Mouse (Mus musculus) E14TG2a.4 (cell line): ENCODE data around the gene Zic1.

Experiments used
- H3K27me3 ChIP-seq: 2 replicates; pipeline ENCODE4 v1.6.1; 2014; ENCODE audit warnings: low read length, control low read depth; ENCODE audit not compliant: insufficient read depth
- H3K36me3 ChIP-seq: 2 replicates; pipeline ENCODE4 v1.6.1; 2014; ENCODE audit warnings: low read length, control low read depth; ENCODE audit not compliant: insufficient read depth
- H3K4me1 ChIP-seq: replicated peaks from 2 replicates; pipeline ENCODE4 v1.6.1; 2014; ENCODE audit warnings: low read depth, low read length, control low read depth
- H3K4me3 ChIP-seq: replicated peaks from 2 replicates; pipeline ENCODE4 v1.5.1; 2014; ENCODE audit warnings: mild to moderate bottlenecking, low read length
- H3K9me3 ChIP-seq: 2 replicates; pipeline ENCODE4 v1.6.1; 2014; ENCODE audit warnings: low read length, control low read depth
- CTCF ChIP-seq: conservative IDR thresholded peaks from 2 replicates; pipeline ENCODE4 v1.5.1; 2014; ENCODE audit warnings: low read length
- NANOG ChIP-seq: IDR thresholded peaks from 2 replicates; pipeline ENCODE4 v1.6.1; 2014; ENCODE audit warnings: borderline replicate concordance, low read length, mixed read lengths
- POU5F1 ChIP-seq: IDR thresholded peaks from 2 replicates; pipeline ENCODE4 v1.6.1; 2014; ENCODE audit warnings: low read length, borderline replicate concordance

The Zic1 gene

GRCm38 (mm10) chr9:91360151-91361032 lies 5.2 kb downstream of the Zic1 start:
- Histone ChIP-seq H3K36me3 (no peaks in the 10 kb centered on the region), H3K4me3 (no peak overlapping the region), H3K4me1 (peaks cover 30% of the 10 kb centered on the region), H3K27me3 (peaks cover 82% of the 10 kb centered on the region), H3K9me3 (no peaks in the 10 kb centered on the region)
- TF ChIP-seq NANOG (no peak), POU5F1 (no peak), CTCF (no peak)

GRCm38 (mm10) chr9:91358851-91359687 lies 6.5 kb downstream of the Zic1 start:
- Histone ChIP-seq H3K9me3 (no peaks in the 10 kb centered on the region), H3K4me3 (no peak overlapping the region), H3K36me3 (no peaks in the 10 kb centered on the region), H3K27me3 (peaks cover 84% of the 10 kb centered on the region), H3K4me1 (peaks cover 31% of the 10 kb centered on the region)
- TF ChIP-seq NANOG (no peak), POU5F1 (no peak), CTCF (no peak)

- no peaks in the 10 kb centered on the region for H3K36me3 ChIP-seq
- TF ChIP-seq NANOG (no peak), POU5F1 (no peak), CTCF (no peak)
- H3K27me3 ChIP-seq, result peaks cover 83% of the 10 kb centered on the region
- no peak overlapping the region for H3K4me3 ChIP-seq
- H3K9me3 ChIP-seq, result no peaks in the 10 kb centered on the region
- peaks cover 29% of the 10 kb centered on the region for H3K4me1 ChIP-seq
Observed at GRCm38 (mm10) chr9:91357321-91357720, 8.3 kb downstream of the Zic1 start.

GRCm38 (mm10) chr9:91356353-91356740 lies 9.3 kb downstream of the Zic1 start:
- Histone ChIP-seq H3K4me3 (no peak overlapping the region), H3K4me1 (peaks cover 19% of the 10 kb centered on the region), H3K9me3 (no peaks in the 10 kb centered on the region), H3K36me3 (no peaks in the 10 kb centered on the region), H3K27me3 (peaks cover 82% of the 10 kb centered on the region)
- TF ChIP-seq POU5F1 (no peak), NANOG (no peak), CTCF (no peak)

- TF ChIP-seq CTCF (no peak), POU5F1 (peak; percentile 97)
- peaks cover 19% of the 10 kb centered on the region for H3K4me1 ChIP-seq
- no peaks in the 10 kb centered on the region for H3K9me3 ChIP-seq
- H3K36me3 ChIP-seq, result no peaks in the 10 kb centered on the region
- peaks cover 83% of the 10 kb centered on the region for H3K27me3 ChIP-seq
- peak overlapping the region; percentile 57 for H3K4me3 ChIP-seq
Observed at GRCm38 (mm10) chr9:91355629-91356352, 9.8 kb downstream of the Zic1 start.

- no peaks in the 10 kb centered on the region for H3K36me3 ChIP-seq
- peak overlapping the region; percentile 57 for H3K4me3 ChIP-seq
- no peaks in the 10 kb centered on the region for H3K9me3 ChIP-seq
- H3K4me1 ChIP-seq, result peaks cover 24% of the 10 kb centered on the region
- TF ChIP-seq POU5F1, result no peak
- no peak for TF ChIP-seq NANOG
- no peak for TF ChIP-seq CTCF
- H3K27me3 ChIP-seq, result peaks cover 85% of the 10 kb centered on the region
Observed at GRCm38 (mm10) chr9:91355270-91355589, 10.4 kb downstream of the Zic1 start.

- TF ChIP-seq NANOG (no peak), POU5F1 (no peak), CTCF (no peak)
- Histone ChIP-seq H3K27me3 (peaks cover 82% of the 10 kb centered on the region), H3K9me3 (no peaks in the 10 kb centered on the region), H3K4me3 (peak overlapping the region; percentile 57; the same call in 1 of the 2 replicates), H3K36me3 (no peaks in the 10 kb centered on the region), H3K4me1 (peaks cover 24% of the 10 kb centered on the region)
Observed at GRCm38 (mm10) chr9:91354434-91355269, 11.0 kb downstream of the Zic1 start.
